26 mouse cellular contexts compared by ENCODE assay signal in the genomic region with DNA sequence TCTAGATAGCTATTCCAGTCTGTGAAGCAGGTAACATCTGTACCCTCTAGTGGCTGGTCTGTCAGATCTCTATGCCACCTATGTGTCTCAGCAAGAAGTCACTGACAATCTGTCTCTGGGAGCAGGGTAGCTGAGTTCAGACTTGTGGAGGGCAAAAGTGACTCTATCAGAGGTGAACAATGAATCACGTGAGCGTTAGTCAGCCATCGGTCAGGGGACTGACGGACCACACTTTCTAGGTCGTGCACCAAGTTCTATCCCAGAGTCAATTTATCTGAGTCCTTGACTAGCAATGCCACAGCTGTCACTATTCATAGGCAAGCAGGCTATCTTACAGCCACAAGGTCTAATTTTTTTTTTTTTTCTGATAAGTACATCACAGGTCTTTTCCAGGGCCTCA. TPM values are rescaled to one million over a fixed set of nuclear protein-coding genes. Genes with fewer than 3 reads are reported as not detected.
DNase-seq lines count a peak whose midpoint lies in the region; ATAC-seq and TF ChIP-seq lines count a peak whose summit lies in the region.
"Had no signal": no experiment of that assay in that cellular context is flagged by ENCODE, and none has a peak within 500 bp of the region (broad histone marks: within the 10 kb centered on the region; RNA-seq: fewer than 3 reads in every experiment).

No protein-coding gene starts in this region.

- TF ChIP-seq POLR2A in MEL (IDR thresholded peaks at IDR 0.05; ENCODE audit: control insufficient read depth in 1 of 2, insufficient read depth in 1 of 2, low read depth in 1 of 2, low read length in 2 of 2, poor library complexity in 1 of 2) = no peak

- 90% methylated on average over 5 of the region's 5 CpGs for WGBS in kidney, embryonic 15.5 days

- H3K9ac ChIP-seq in MEL (ENCODE audit: control insufficient read depth, low read depth, low read length, poor library complexity, severe bottlenecking) = no peak overlapping the region
- no peak overlapping the region for H3K9ac ChIP-seq in kidney, embryonic 15.5 days
- H3K9ac ChIP-seq: embryonic facial prominence, embryonic 13.5 days; embryonic facial prominence, embryonic 15.5 days; forebrain, embryonic 12.5 days had no signal

- no peaks in the 10 kb centered on the region for H3K9me3 ChIP-seq in MEL (replicated peaks; ENCODE audit: insufficient read depth, low read length)
- no peaks in the 10 kb centered on the region for H3K9me3 ChIP-seq in kidney, embryonic 15.5 days (replicated peaks)
- H3K9me3 ChIP-seq: embryonic facial prominence, embryonic 13.5 days; embryonic facial prominence, embryonic 15.5 days; forebrain, embryonic 10.5 days; forebrain, embryonic 12.5 days; G1E had no signal

- no peak for TF ChIP-seq CTCF in MEL (IDR thresholded peaks at IDR 0.05 in 2 of 3, conservative IDR thresholded peaks at IDR 0.05 in 1 of 3; ENCODE audit: control insufficient read depth in 1 of 3, insufficient read depth in 1 of 3, low read depth in 2 of 3, low read length in 3 of 3, poor library complexity in 1 of 3, severe bottlenecking in 1 of 3)

- H3K36me3 ChIP-seq in MEL (ENCODE audit: control insufficient read depth in 1 of 2, insufficient read depth in 2 of 2, low read length in 2 of 2) = peaks cover 0 to 13% of the 10 kb centered on the region in 2 experiments; a peak in 2 of 4 replicates
- H3K36me3 ChIP-seq in kidney, embryonic 15.5 days = no peaks in the 10 kb centered on the region
- H3K36me3 ChIP-seq: embryonic facial prominence, embryonic 15.5 days; G1E had no signal

- no peak overlapping the region for H3K4me3 ChIP-seq in MEL (ENCODE audit: control insufficient read depth in 1 of 2, insufficient read depth in 1 of 2, low read depth in 2 of 2, low read length in 2 of 2)
- H3K4me3 ChIP-seq in kidney, embryonic 15.5 days (replicated peaks) = no peak overlapping the region
- H3K4me3 ChIP-seq: embryonic facial prominence, embryonic 13.5 days; embryonic facial prominence, embryonic 15.5 days; erythroblast, embryonic 14.5 days; forebrain, embryonic 10.5 days; forebrain, embryonic 12.5 days had no signal

- H3K27me3 ChIP-seq in MEL (ENCODE audit: control insufficient read depth in 1 of 2, insufficient read depth in 2 of 2, low read length in 2 of 2) = no peaks in the 10 kb centered on the region
- H3K27me3 ChIP-seq in kidney, embryonic 15.5 days = no peaks in the 10 kb centered on the region
- H3K27me3 ChIP-seq: CH12.LX; embryonic facial prominence, embryonic 13.5 days; embryonic facial prominence, embryonic 15.5 days; forebrain, embryonic 12.5 days had no signal

- TF ChIP-seq RAD21 in MEL (IDR thresholded peaks at IDR 0.05; ENCODE audit: low read depth, low read length) = no peak

- no peak overlapping the region for H3K27ac ChIP-seq in MEL (ENCODE audit: control insufficient read depth, low read depth, low read length)
- no peak overlapping the region for H3K27ac ChIP-seq in kidney, embryonic 15.5 days
- H3K27ac ChIP-seq: embryonic facial prominence, embryonic 13.5 days; embryonic facial prominence, embryonic 15.5 days; forebrain, embryonic 10.5 days; forebrain, embryonic 12.5 days had no signal

- no peaks in the 10 kb centered on the region for H3K79me2 ChIP-seq in MEL (ENCODE audit: control insufficient read depth, insufficient read depth, low read length, poor library complexity)

- peaks cover 6 to 16% of the 10 kb centered on the region in 2 experiments for H3K4me1 ChIP-seq in MEL (ENCODE audit: control insufficient read depth in 1 of 2, insufficient read depth in 2 of 2, low read length in 2 of 2)
- H3K4me1 ChIP-seq in kidney, embryonic 15.5 days = peaks cover 15% of the 10 kb centered on the region; the same call in 1 of the 2 replicates

- peak; percentile 71 for DNase-seq in adrenal gland, adult 2 months
- no peak for DNase-seq in adrenal gland, postnatal 25 days
- no peak for DNase-seq in MEL (ENCODE audit: low read depth, low spot score)
- DNase-seq in adrenal gland, postnatal 14 days = peak; percentile 40
- no peak for DNase-seq in thymus, postnatal 14 days
- DNase-seq: B cell, adult 2 months; cerebellum, adult 11 months; cerebellum, adult 18-20 months; cerebellum, adult 8-10 months; cerebellum, adult 9-11 months; cerebellum, postnatal 14 days; cerebellum, postnatal 36 days; embryo, embryonic 11 days had no signal

- H3K4me2 ChIP-seq in kidney, embryonic 15.5 days = no peak overlapping the region
- H3K4me2 ChIP-seq: embryonic facial prominence, embryonic 13.5 days; embryonic facial prominence, embryonic 15.5 days; forebrain, embryonic 12.5 days had no signal

- TF ChIP-seq EP300 in MEL (IDR thresholded peaks at IDR 0.05; ENCODE audit: low read depth in 1 of 2, low read length in 2 of 2) = peak in 1 of 2 experiments; percentile 30; a peak in 1 of 4 replicates

- 0 out of 2 replicates have a peak, but pooled peaks have one; percentile 23 for ATAC-seq in megakaryocyte-erythroid progenitor cell, adult 5-6 weeks (replicated peaks; ENCODE audit: low FRiP score, low TSS enrichment, poor library complexity, severe bottlenecking)
- no peak for ATAC-seq in kidney, embryonic 15.5 days (replicated peaks; ENCODE audit: low FRiP score)
- ATAC-seq: activated CD4-positive, CD25-positive, alpha-beta regulatory T cell, adult 4 months; CD4-positive, CD25-positive, alpha-beta regulatory T cell, adult 4 months; forebrain, embryonic 14.5 days; forebrain, embryonic 16.5 days had no signal

TF ChIP-seq in MEL, 35 proteins besides CTCF, POLR2A, EP300 and RAD21:
- TF ChIP-seq GATA1 (IDR thresholded peaks at IDR 0.05; ENCODE audit: low read depth, low read length) (0 out of 2 replicates have a peak, but pooled peaks have one; percentile 8), JUND (IDR thresholded peaks at IDR 0.05; ENCODE audit: low read depth, low read length) (no peak), ZNF384 (IDR thresholded peaks at IDR 0.05; ENCODE audit: low read depth, low read length) (peak; percentile 78), BHLHE40 (IDR thresholded peaks at IDR 0.05; ENCODE audit: borderline replicate concordance, low read depth, low read length) (no peak)

RNA-seq across cellular contexts. Expression of a gene that starts 4.6 kb away (rescaled TPM):
- 10 to 100 TPM in 1 of 2 experiments, 1 to 10 TPM in 1; 5.2 to 17.6 TPM for total RNA-seq in adrenal gland, adult 2 months (2021)
- 0.45 and 0.71 TPM in 2 replicates for polyA plus RNA-seq in adrenal gland, adult 2 months (2012; rRNA removed)
- 10.7 and 11.9 TPM in 2 replicates for total RNA-seq in adrenal gland, postnatal 25 days (2021)
- total RNA-seq in MEL (2012; rRNA removed) = 0.23 and 0.46 TPM in 2 replicates
- polyA plus RNA-seq in MEL (2012; ENCODE audit: insufficient read depth in 1 of 2, insufficient read length in 2 of 2, low read depth in 1 of 2, low replicate concordance in 2 of 2, missing spikeins in 1 of 2) = under 1 TPM in 1 of 2 experiments, not detected in 1; 0.84 TPM
- total RNA-seq in adrenal gland, postnatal 14 days (2021) = 13.5 and 13.9 TPM in 2 replicates
- 3.1 and 3.8 TPM in 2 replicates for total RNA-seq in megakaryocyte-erythroid progenitor cell, adult 5-6 weeks (2014; fragmentation: Nextera tagmentation)
- 1.4 and 4.6 TPM in 2 replicates for total RNA-seq in megakaryocyte-erythroid progenitor cell, adult 5-6 weeks (2017)
- polyA plus RNA-seq in kidney, embryonic 15.5 days (2015; fragmentation: Nextera tagmentation; extraction: Ambion mirVana) = 6.1 and 6.9 TPM in 2 replicates
- polyA plus RNA-seq: CD4-positive, CD25-positive, alpha-beta regulatory T cell, adult 4 months; erythroblast, embryonic 14.5 days; G1E had no signal

Comparison
In these comparisons a context has a peak if more than half of its experiments do, and no peak if none do; other contexts are left out.
1. DNase-seq: peak in adrenal gland, adult 2 months (single experiment) and adrenal gland, postnatal 14 days (single experiment); none in adrenal gland, postnatal 25 days (single experiment), MEL (single experiment) and thymus, postnatal 14 days (single experiment).